Mouse (Mus musculus): ENCODE results near the gene Tuba1b. TPM values are rescaled to one million over a fixed set of nuclear protein-coding genes. Genes with fewer than 3 reads are reported as not detected.
"Not testable (repeated sequence)": the region's sequence is repeated elsewhere in the genome, so short reads cannot be mapped to it uniquely, and the experiment has no call there.

Gene Tuba1b
- polyA plus RNA-seq, 1 experiment from 2014 or later = 423 TPM

DNA sequence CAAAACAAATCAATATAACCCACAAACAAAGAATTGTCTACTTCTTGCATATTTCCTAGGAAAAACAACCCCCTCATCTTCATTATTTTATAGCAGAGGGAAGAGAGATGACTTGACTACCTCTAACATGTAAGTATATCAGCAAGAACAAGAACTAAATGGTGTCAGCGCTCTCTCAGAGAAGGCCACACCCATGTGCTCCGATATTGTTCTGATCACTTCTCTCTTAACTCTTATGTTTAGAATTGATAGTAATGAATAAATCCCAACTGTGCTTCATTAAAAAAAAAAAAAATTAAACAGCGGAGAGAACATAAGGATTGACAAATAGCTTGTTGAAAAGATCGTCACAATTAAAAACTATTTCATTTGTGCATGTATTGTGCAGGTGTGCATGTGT, 21.0 kb upstream of the Tuba1b start:
- Histone ChIP-seq H3K4me1 (ENCODE audit: insufficient read depth) (peaks cover 5% of the 10 kb centered on the region; the same call in 1 of the 2 replicates), H3K27me3 (ENCODE audit: insufficient read depth, low read length) (peaks cover 10% of the 10 kb centered on the region; the same call in 1 of the 2 replicates), H3K27ac (ENCODE audit: low read depth) (no peak overlapping the region), H3K9me3 (ENCODE audit: low read length) (no peaks in the 10 kb centered on the region), H3K36me3 (replicated peaks; ENCODE audit: insufficient read depth, low read length) (no peaks in the 10 kb centered on the region), H3K4me2 (ENCODE audit: low read depth, low read length) (no peak overlapping the region), H3K4me3 (ENCODE audit: low read depth, low read length) (no peak overlapping the region), H3K9ac (replicated peaks) (no peak overlapping the region)
- ATAC-seq (no peak), DNase-seq (no peak)
- whole genome bisulfite sequencing (ENCODE audit: insufficient replicate concordance) = 76% methylated on average over 4 of the region's 4 CpGs
- TF ChIP-seq EP300 (IDR thresholded peaks at IDR 0.05; ENCODE audit: low read depth) (no peak), CTCF (IDR thresholded peaks at IDR 0.05; ENCODE audit: low read depth) (no peak)

DNA sequence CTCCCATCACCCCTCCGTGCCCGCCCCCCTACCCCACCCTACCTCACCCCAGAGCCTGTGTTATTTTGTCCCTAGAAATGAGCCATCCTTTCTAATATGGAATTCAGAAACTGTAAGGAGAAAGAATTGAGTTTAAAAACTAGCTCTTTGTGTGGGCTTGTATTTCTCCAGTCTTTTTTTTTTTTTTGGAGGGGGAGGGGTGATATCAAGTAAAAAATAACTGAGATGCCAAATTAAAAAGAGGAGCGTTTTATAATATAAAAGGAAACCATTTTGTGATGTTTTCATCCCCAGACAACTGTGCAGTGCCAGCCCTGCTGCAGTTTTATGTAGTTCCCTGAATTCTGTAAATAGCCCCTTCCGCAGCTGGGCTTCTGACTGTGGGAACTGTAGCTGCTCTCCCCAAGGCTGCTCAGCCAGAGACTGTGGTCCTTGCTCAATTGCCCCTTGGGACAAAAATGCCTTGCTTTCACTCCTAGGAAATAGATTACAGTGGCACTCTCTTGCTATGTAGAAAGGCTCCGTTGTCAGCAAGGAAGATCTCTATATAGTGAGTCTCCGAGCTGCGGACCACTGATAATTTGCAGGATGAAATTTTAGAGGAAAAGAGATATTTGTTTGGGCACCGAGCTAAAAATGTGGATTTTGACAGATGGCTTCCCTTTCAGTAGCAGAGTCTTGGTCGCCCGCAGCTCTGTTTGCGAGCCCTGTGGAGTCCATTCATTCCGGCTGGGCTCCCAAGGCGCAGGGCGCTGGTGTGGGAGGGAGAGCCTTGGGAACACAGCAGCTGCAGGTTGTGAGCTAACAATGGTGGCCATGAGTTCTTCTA, 20.3 kb upstream of the Tuba1b start:
- no peak overlapping the region for H3K4me2 ChIP-seq (ENCODE audit: low read depth, low read length)
- peaks cover 10% of the 10 kb centered on the region; the same call in 1 of the 2 replicates for H3K27me3 ChIP-seq (ENCODE audit: insufficient read depth, low read length)
- ATAC-seq = no peak
- H3K9ac ChIP-seq (replicated peaks) = no peak overlapping the region
- TF ChIP-seq CTCF (IDR thresholded peaks at IDR 0.05; ENCODE audit: low read depth) = no peak
- TF ChIP-seq EP300 (IDR thresholded peaks at IDR 0.05; ENCODE audit: low read depth) = no peak
- DNase-seq = no peak
- no peaks in the 10 kb centered on the region for H3K9me3 ChIP-seq (ENCODE audit: low read length)
- no peak overlapping the region for H3K4me3 ChIP-seq (ENCODE audit: low read depth, low read length)
- WGBS (ENCODE audit: insufficient replicate concordance) = 47% methylated on average over 14 of the region's 14 CpGs
- no peak overlapping the region for H3K27ac ChIP-seq (ENCODE audit: low read depth)
- peaks cover 5% of the 10 kb centered on the region; the same call in 1 of the 2 replicates for H3K4me1 ChIP-seq (ENCODE audit: insufficient read depth)
- no peaks in the 10 kb centered on the region for H3K36me3 ChIP-seq (replicated peaks; ENCODE audit: insufficient read depth, low read length)

- H3K36me3 ChIP-seq (replicated peaks; ENCODE audit: insufficient read depth, low read length) = no peaks in the 10 kb centered on the region
- TF ChIP-seq CTCF (IDR thresholded peaks at IDR 0.05; ENCODE audit: low read depth) = no peak
- no peak for TF ChIP-seq EP300 (IDR thresholded peaks at IDR 0.05; ENCODE audit: low read depth)
- H3K9me3 ChIP-seq (ENCODE audit: low read length) = no peaks in the 10 kb centered on the region
- peak within 1 kb of the TSS; percentile 65 for H3K9ac ChIP-seq (replicated peaks)
- peak within 1 kb of the TSS; percentile 50; the same call in 1 of the 2 replicates for H3K27ac ChIP-seq (ENCODE audit: low read depth)
- H3K4me2 ChIP-seq (ENCODE audit: low read depth, low read length) = peak within 1 kb of the TSS; percentile 88
- DNase-seq = peak; percentile 68
- peak within 1 kb of the TSS; percentile 62 for H3K4me3 ChIP-seq (ENCODE audit: low read depth, low read length)
- whole genome bisulfite sequencing (ENCODE audit: insufficient replicate concordance) = 11% methylated on average over 28 of the region's 28 CpGs
- peak; percentile 86 for ATAC-seq
- peaks cover 10% of the 10 kb centered on the region; the same call in 1 of the 2 replicates for H3K27me3 ChIP-seq (ENCODE audit: insufficient read depth, low read length)
- peaks cover 5% of the 10 kb centered on the region; the same call in 1 of the 2 replicates for H3K4me1 ChIP-seq (ENCODE audit: insufficient read depth)
Measured at GRCm38 (mm10) chr15:98953401-98954356, 19.3 kb upstream of the Tuba1b start, which contains the start of the genes Gm49450 and Tuba1a. Gm49450 (minus strand) TSS chr15:98953551. Tuba1a (minus strand) TSS chr15:98953703.

DNA sequence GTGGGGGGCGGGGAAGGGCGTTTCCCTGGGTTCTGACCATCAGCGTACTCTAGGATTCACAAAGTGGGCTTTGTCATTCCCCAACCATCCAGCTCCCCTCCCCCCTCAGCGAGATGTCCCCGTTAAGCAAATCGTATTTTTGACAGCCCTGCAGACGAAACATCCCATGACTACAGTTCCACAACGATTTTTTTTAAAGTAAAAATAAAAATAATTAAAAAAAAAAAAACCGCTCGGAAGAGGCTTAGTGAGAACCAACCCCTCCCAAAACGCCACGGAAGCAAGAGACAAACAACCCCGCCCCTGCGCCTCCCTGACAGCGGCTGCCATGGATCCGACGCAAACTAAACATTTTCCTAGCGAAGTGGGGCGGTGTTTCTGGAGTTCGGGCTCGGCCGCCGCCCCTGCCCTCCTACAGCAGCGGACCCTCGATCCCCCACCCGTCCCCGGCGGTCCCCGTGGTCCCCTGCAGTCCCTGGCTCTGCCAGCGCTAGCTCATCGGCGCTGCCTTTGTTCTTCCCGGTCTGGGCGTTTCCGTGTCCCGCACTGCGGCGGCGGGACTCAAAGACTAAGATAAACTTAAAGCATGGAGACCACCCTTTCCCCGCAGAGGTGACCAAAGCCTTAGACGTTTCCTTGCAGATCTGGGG, 18.5 kb upstream of the Tuba1b start:
- under 1% methylated on average over 41 of the region's 41 CpGs for WGBS (ENCODE audit: insufficient replicate concordance)
- peak; percentile 52 for TF ChIP-seq CTCF (IDR thresholded peaks at IDR 0.05; ENCODE audit: low read depth)
- no peak for TF ChIP-seq EP300 (IDR thresholded peaks at IDR 0.05; ENCODE audit: low read depth)
- no peaks in the 10 kb centered on the region for H3K36me3 ChIP-seq (replicated peaks; ENCODE audit: insufficient read depth, low read length)
- peak; percentile 82 for ATAC-seq
- H3K9me3 ChIP-seq (ENCODE audit: low read length) = no peaks in the 10 kb centered on the region
- H3K4me2 ChIP-seq (ENCODE audit: low read depth, low read length) = peak overlapping the region; percentile 88
- H3K4me3 ChIP-seq (ENCODE audit: low read depth, low read length) = peak overlapping the region; percentile 62
- H3K4me1 ChIP-seq (ENCODE audit: insufficient read depth) = peaks cover 5% of the 10 kb centered on the region; the same call in 1 of the 2 replicates
- peak overlapping the region; percentile 50; the same call in 1 of the 2 replicates for H3K27ac ChIP-seq (ENCODE audit: low read depth)
- peaks cover 10% of the 10 kb centered on the region; the same call in 1 of the 2 replicates for H3K27me3 ChIP-seq (ENCODE audit: insufficient read depth, low read length)
- peak overlapping the region; percentile 65 for H3K9ac ChIP-seq (replicated peaks)
- peak; percentile 73 for DNase-seq

DNA sequence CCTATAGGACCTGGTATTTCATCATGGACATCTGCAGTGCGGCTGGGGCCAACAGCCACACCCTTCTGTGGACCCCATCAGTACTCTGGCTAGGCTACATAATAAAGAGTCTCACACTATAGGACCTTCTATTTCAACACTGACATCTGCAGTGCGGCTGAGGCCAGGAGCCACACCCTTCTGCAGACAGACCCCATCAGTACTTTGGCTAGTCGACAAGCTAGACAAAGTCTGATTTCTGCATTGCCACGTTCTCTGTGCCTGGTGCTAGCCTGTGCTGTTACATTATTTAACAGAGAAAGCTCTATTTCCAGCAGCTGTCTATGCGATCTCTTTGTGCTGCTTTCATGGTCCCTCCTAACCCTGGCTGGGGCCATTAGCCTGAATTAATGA, 17.7 kb upstream of the Tuba1b start:
- TF ChIP-seq CTCF (IDR thresholded peaks at IDR 0.05; ENCODE audit: low read depth) = no peak
- no peak for TF ChIP-seq EP300 (IDR thresholded peaks at IDR 0.05; ENCODE audit: low read depth)
- H3K27ac ChIP-seq (ENCODE audit: low read depth) = no peak overlapping the region
- peaks cover 5% of the 10 kb centered on the region; the same call in 1 of the 2 replicates for H3K4me1 ChIP-seq (ENCODE audit: insufficient read depth)
- no peak overlapping the region; the same call in 1 of the 2 replicates for H3K4me2 ChIP-seq (ENCODE audit: low read depth, low read length)
- ATAC-seq (no peak), DNase-seq (no peak)
- H3K9me3 ChIP-seq (ENCODE audit: low read length) = no peaks in the 10 kb centered on the region
- no peak overlapping the region for H3K4me3 ChIP-seq (ENCODE audit: low read depth, low read length)
- no peaks in the 10 kb centered on the region for H3K36me3 ChIP-seq (replicated peaks; ENCODE audit: insufficient read depth, low read length)
- no peak overlapping the region for H3K9ac ChIP-seq (replicated peaks)
- peaks cover 10% of the 10 kb centered on the region; the same call in 1 of the 2 replicates for H3K27me3 ChIP-seq (ENCODE audit: insufficient read depth, low read length)
- WGBS (ENCODE audit: insufficient replicate concordance) = 50% methylated on average over 5 of the region's 5 CpGs

DNA sequence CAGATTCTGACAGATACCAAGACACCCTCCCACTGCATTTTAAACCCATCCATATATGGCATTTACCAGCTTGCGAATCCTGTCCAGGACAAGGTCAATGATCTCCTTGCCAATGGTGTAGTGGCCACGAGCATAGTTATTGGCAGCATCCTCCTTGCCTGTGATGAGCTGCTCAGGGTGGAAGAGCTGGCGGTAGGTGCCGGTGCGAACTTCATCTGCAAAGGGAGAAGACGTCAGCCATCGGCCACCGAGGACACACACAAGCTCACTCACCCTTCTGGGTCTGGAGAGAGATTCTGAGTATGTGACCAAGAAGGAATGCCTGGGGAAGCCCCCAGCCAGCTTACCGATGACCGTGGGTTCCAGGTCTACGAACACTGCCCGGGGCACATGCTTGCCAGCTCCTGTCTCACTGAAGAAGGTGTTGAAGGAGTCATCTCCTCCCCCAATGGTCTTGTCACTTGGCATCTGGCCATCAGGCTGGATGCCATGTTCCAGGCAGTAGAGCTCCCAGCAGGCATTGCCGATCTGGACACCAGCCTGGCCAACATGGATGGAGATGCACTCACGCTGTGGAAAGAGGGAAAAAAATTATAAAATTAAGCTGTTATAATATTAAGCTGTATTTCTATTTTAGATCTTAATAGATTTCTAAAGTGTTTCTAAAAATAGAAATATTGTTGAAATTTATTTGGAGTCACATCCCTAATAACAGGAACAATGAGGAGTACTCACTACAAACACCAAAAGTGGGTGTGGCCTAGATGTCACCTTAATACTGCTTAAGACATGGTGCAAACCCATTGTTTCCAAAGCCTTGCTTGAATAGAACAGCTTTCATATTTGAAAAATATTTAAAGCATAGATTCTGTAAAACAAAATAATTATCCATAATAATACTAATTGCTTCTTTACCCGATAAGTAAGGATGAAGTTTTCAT, 17.0 kb upstream of the Tuba1b start:
- not testable (repeated sequence) for H3K36me3 ChIP-seq (replicated peaks; ENCODE audit: insufficient read depth, low read length); DNase-seq; H3K27ac ChIP-seq (ENCODE audit: low read depth); H3K9me3 ChIP-seq (ENCODE audit: low read length); H3K9ac ChIP-seq (replicated peaks); ATAC-seq; H3K4me2 ChIP-seq (ENCODE audit: low read depth, low read length); H3K4me1 ChIP-seq (ENCODE audit: insufficient read depth); H3K4me3 ChIP-seq (ENCODE audit: low read depth, low read length)
- H3K27me3 ChIP-seq (ENCODE audit: insufficient read depth, low read length) = peaks cover 10% of the 10 kb centered on the region; the same call in 1 of the 2 replicates
- WGBS (ENCODE audit: insufficient replicate concordance) = 84% methylated on average over 11 of the region's 15 CpGs
